Mouse (Mus musculus): ENCODE measurements around the gene Nkx6-2.

Nkx6-2 gene

GRCm38 (mm10) chr7:139565998-139566397 is 16.6 kb downstream of the Nkx6-2 start:
- DNase-seq: no peak

GRCm38 (mm10) chr7:139564161-139564560 is 18.4 kb downstream of the Nkx6-2 start:
- DNase-seq: no peak

GRCm38 (mm10) chr7:139563425-139563824 is 19.2 kb downstream of the Nkx6-2 start:
- no peak for DNase-seq

- peak; percentile 40 for DNase-seq
These were observed 22.9 kb downstream of the Nkx6-2 start for GRCm38 (mm10) chr7:139559659-139560058.

GRCm38 (mm10) chr7:139556746-139557526 is 25.7 kb downstream of the Nkx6-2 start:
- DNase-seq: no peak

GRCm38 (mm10) chr7:139556331-139556730 is 26.3 kb downstream of the Nkx6-2 start:
- no peak for DNase-seq

- DNase-seq: no peak
These were observed 31.1 kb downstream of the Nkx6-2 start for GRCm38 (mm10) chr7:139551519-139551918.

GRCm38 (mm10) chr7:139550086-139550783 is 32.4 kb downstream of the Nkx6-2 start:
- DNase-seq: no peak

- DNase-seq: peak; percentile 65
These were observed 35.3 kb downstream of the Nkx6-2 start for GRCm38 (mm10) chr7:139547325-139547724.

GRCm38 (mm10) chr7:139544706-139545625 is 37.6 kb downstream of the Nkx6-2 start:
- DNase-seq: no peak

- DNase-seq: no peak
These were observed 41.2 kb downstream of the Nkx6-2 start for GRCm38 (mm10) chr7:139541422-139541821.

- no peak for DNase-seq
These were observed 42.0 kb downstream of the Nkx6-2 start for GRCm38 (mm10) chr7:139540601-139541000.

- DNase-seq: no peak
These were observed 44.1 kb downstream of the Nkx6-2 start for GRCm38 (mm10) chr7:139538541-139538940.

- no peak for DNase-seq
These were observed 44.8 kb downstream of the Nkx6-2 start for GRCm38 (mm10) chr7:139537831-139538230.

GRCm38 (mm10) chr7:139536831-139537230 is 45.8 kb downstream of the Nkx6-2 start:
- DNase-seq: no peak

- no peak for DNase-seq
These were observed 46.3 kb downstream of the Nkx6-2 start for GRCm38 (mm10) chr7:139536331-139536730.

- DNase-seq: peak; percentile 27
These were observed 51.2 kb downstream of the Nkx6-2 start for GRCm38 (mm10) chr7:139531428-139531801.

GRCm38 (mm10) chr7:139530591-139531427 is 51.8 kb downstream of the Nkx6-2 start:
- no peak for DNase-seq
